Mouse (Mus musculus): ENCODE data around the gene Nlrp4c.

- TF ChIP-seq CTCF (IDR thresholded peaks at IDR 0.05; ENCODE audit: borderline replicate concordance, insufficient read depth, low read length): no peak
- TF ChIP-seq POLR2A (IDR thresholded peaks at IDR 0.05; ENCODE audit: low read depth, low read length): no peak
Observed at GRCm38 (mm10) chr7:6154164-6154563, 109.2 kb downstream of the Nlrp4c start.

All from embryonic fibroblast, embryonic 13.5 days (primary cell).